Mouse (Mus musculus) layer of hippocampus, adult 11-12 months (tissue): ENCODE data around the gene Adra2a.

ENCODE experiments used
- DNase-seq: peaks from one replicate; pipeline ENCODE4 v3.0.0; 2022; ENCODE audit warnings: low spot score

Adra2a gene

GRCm38 (mm10) chr19:54043851-54044250 lies at the start of gene Adra2a:
Gene Adra2a (plus strand): TSS chr19:54044151.
- DNase-seq, result no peak

- DNase-seq, result no peak
These were observed 49.7 kb upstream of the Adra2a start for GRCm38 (mm10) chr19:53994276-53994675.

- DNase-seq, result no peak
These were observed 33.0 kb upstream of the Adra2a start for GRCm38 (mm10) chr19:54010973-54011372.

GRCm38 (mm10) chr19:54014999-54015398 lies 29.0 kb upstream of the Adra2a start:
- no peak for DNase-seq

GRCm38 (mm10) chr19:54015503-54015902 lies 28.4 kb upstream of the Adra2a start:
- no peak for DNase-seq

- no peak for DNase-seq
These were observed 8.9 kb upstream of the Adra2a start for GRCm38 (mm10) chr19:54035100-54035499.

- no peak for DNase-seq
These were observed 4.5 kb upstream of the Adra2a start for GRCm38 (mm10) chr19:54039441-54039840.

- no peak for DNase-seq
These were observed 3.5 kb upstream of the Adra2a start for GRCm38 (mm10) chr19:54040356-54041028.

GRCm38 (mm10) chr19:54041029-54041367 lies 3.0 kb upstream of the Adra2a start:
- no peak for DNase-seq

GRCm38 (mm10) chr19:54044507-54045371 lies 788 bp downstream of the Adra2a start:
- DNase-seq, result peak; percentile 80

- no peak for DNase-seq
These were observed 1.5 kb downstream of the Adra2a start for GRCm38 (mm10) chr19:54045412-54045811.

GRCm38 (mm10) chr19:54045931-54046683 lies 2.2 kb downstream of the Adra2a start:
- DNase-seq, result no peak

- DNase-seq, result no peak
These were observed 2.7 kb downstream of the Adra2a start for GRCm38 (mm10) chr19:54046684-54047070.

- no peak for DNase-seq
These were observed 3.6 kb downstream of the Adra2a start for GRCm38 (mm10) chr19:54047386-54048050.

GRCm38 (mm10) chr19:54048161-54048885 lies 4.4 kb downstream of the Adra2a start:
- DNase-seq, result no peak

GRCm38 (mm10) chr19:54051651-54052050 lies 7.7 kb downstream of the Adra2a start:
- DNase-seq, result no peak

GRCm38 (mm10) chr19:54055845-54056244 lies 11.9 kb downstream of the Adra2a start:
- DNase-seq, result no peak

GRCm38 (mm10) chr19:54068447-54068846 lies 24.5 kb downstream of the Adra2a start:
- no peak for DNase-seq

GRCm38 (mm10) chr19:54070521-54070920 lies 26.6 kb downstream of the Adra2a start:
- no peak for DNase-seq

GRCm38 (mm10) chr19:54072233-54072800 lies 28.4 kb downstream of the Adra2a start:
- no peak for DNase-seq
